In the genomic region with DNA sequence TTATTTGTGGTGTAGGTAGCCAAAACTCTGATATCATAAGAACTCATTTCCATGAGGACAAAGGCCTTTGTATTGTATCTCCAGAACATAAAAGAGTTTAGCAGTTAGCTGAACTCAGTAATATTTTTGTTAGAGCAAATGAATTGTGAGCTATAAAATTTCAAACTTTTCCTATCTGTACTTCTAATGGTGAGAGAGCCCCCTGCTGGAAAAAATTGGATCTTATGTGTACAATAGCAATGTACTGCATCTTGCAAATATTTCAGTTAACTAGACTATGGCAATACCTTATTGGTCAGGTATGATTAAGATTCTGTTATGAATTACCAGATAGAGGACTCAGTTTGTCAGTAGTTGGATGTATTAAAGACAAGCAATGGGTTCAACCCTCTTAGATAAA, we compare ENCODE assay signal across 9 mouse cellular contexts. TPM values are rescaled to one million over a fixed set of nuclear protein-coding genes. Genes with fewer than 3 reads are reported as not detected.
DNase-seq lines count a peak whose midpoint lies in the region; ATAC-seq and TF ChIP-seq lines count a peak whose summit lies in the region.
"Had no signal": no experiment of that assay in that cellular context is flagged by ENCODE, and none has a peak within 500 bp of the region (broad histone marks: within the 10 kb centered on the region; RNA-seq: fewer than 3 reads in every experiment).

No protein-coding gene starts in this region.

- no peaks in the 10 kb centered on the region for H3K36me3 ChIP-seq in midbrain, embryonic 11.5 days (ENCODE audit: control insufficient read depth, insufficient read depth, low read length)
- H3K36me3 ChIP-seq in midbrain, embryonic 15.5 days (replicated peaks): no peaks in the 10 kb centered on the region
- H3K36me3 ChIP-seq: hindbrain, embryonic 15.5 days had no signal

- ATAC-seq in frontal cortex, adult (ENCODE audit: low TSS enrichment): peak; percentile 88
- no peak for ATAC-seq in midbrain, embryonic 11.5 days (ENCODE audit: low FRiP score)
- ATAC-seq in midbrain, embryonic 15.5 days (replicated peaks): no peak
- ATAC-seq in Patski: peak; percentile 26

- CTCF ChIA-PET in Patski (lab: Charles Lee): interaction anchor here (0.6 to 7.7 kb wide), 19 partner anchors 11 to 315 kb away, joined by 3 to 99 read pairs (median 4); no protein-coding TSS in a partner anchor

- POLR2A ChIA-PET in Patski (lab: Charles Lee): interaction anchor here (0.5 to 0.6 kb wide), 2 partner anchors 186 to 1373 kb away, joined by 3 to 4 read pairs; no protein-coding TSS in a partner anchor

- no peak overlapping the region for H3K9ac ChIP-seq in midbrain, embryonic 11.5 days (ENCODE audit: low read length)
- no peak overlapping the region for H3K9ac ChIP-seq in midbrain, embryonic 15.5 days
- H3K9ac ChIP-seq: hindbrain, embryonic 15.5 days had no signal

- no peak for DNase-seq in frontal cortex, postnatal 14 days (ENCODE audit: low spot score in 2 of 2)
- peak; percentile 88 for DNase-seq in midbrain, embryonic 11.5 days (ENCODE audit: low spot score, missing footprints)
- DNase-seq in Patski (ENCODE audit: low read depth, low spot score): no peak
- peak; percentile 32 for DNase-seq in heart, postnatal 4 days
- peak; percentile 32 for DNase-seq in mesoderm, embryonic 11.5 days (ENCODE audit: low read depth, low spot score)
- no peak for DNase-seq in urinary bladder, postnatal 10 days (ENCODE audit: low spot score)

- no peaks in the 10 kb centered on the region for H3K4me1 ChIP-seq in midbrain, embryonic 11.5 days (ENCODE audit: control insufficient read depth, insufficient read depth, low read length)
- no peaks in the 10 kb centered on the region for H3K4me1 ChIP-seq in midbrain, embryonic 15.5 days
- H3K4me1 ChIP-seq: hindbrain, embryonic 15.5 days had no signal

- H3K27ac ChIP-seq in midbrain, embryonic 11.5 days (ENCODE audit: low read depth, low read length): no peak overlapping the region
- H3K27ac ChIP-seq in midbrain, embryonic 15.5 days: no peak overlapping the region
- H3K27ac ChIP-seq: hindbrain, embryonic 15.5 days had no signal

- H3K9me3 ChIP-seq in midbrain, embryonic 11.5 days (ENCODE audit: control insufficient read depth, low read length): no peaks in the 10 kb centered on the region
- no peaks in the 10 kb centered on the region for H3K9me3 ChIP-seq in midbrain, embryonic 15.5 days
- H3K9me3 ChIP-seq: hindbrain, embryonic 15.5 days had no signal

- peak; percentile 52 for TF ChIP-seq CTCF in Patski (IDR thresholded peaks at IDR 0.05)

- no peaks in the 10 kb centered on the region for H3K27me3 ChIP-seq in midbrain, embryonic 11.5 days (ENCODE audit: control insufficient read depth, insufficient read depth, low read length)
- H3K27me3 ChIP-seq in midbrain, embryonic 15.5 days (replicated peaks): no peaks in the 10 kb centered on the region
- H3K27me3 ChIP-seq in Patski: peaks cover 6% of the 10 kb centered on the region
- H3K27me3 ChIP-seq: hindbrain, embryonic 15.5 days had no signal

- no peak overlapping the region for H3K4me2 ChIP-seq in midbrain, embryonic 11.5 days
- no peak overlapping the region for H3K4me2 ChIP-seq in midbrain, embryonic 15.5 days
- H3K4me2 ChIP-seq: hindbrain, embryonic 15.5 days had no signal

- in situ Hi-C loops in Patski (cut with MboI; ENCODE audit: low pct_unique_long_range_greater_than_20kb): loop anchor here (5.0 to 10.0 kb wide), 2 partner anchors 183 to 315 kb away; no protein-coding TSS in a partner anchor

- H3K4me3 ChIP-seq in midbrain, embryonic 11.5 days (ENCODE audit: low read depth, low read length): no peak overlapping the region
- no peak overlapping the region for H3K4me3 ChIP-seq in midbrain, embryonic 15.5 days
- H3K4me3 ChIP-seq: hindbrain, embryonic 15.5 days had no signal

RNA-seq across cellular contexts. Expression of a gene that starts 28.1 kb away (rescaled TPM):
- polyA plus RNA-seq in midbrain, embryonic 11.5 days (2014; fragmentation: Nextera tagmentation; extraction: Ambion mirVana): 149 and 169 TPM in 2 replicates
- 207 and 212 TPM in 2 replicates for polyA plus RNA-seq in midbrain, embryonic 15.5 days (2015; fragmentation: Nextera tagmentation; extraction: Ambion mirVana)
- 174 TPM for polyA plus RNA-seq in Patski (2021)
- 10 to 100 TPM; 80.0 to 83.2 TPM for total RNA-seq in heart, postnatal 4 days (2021)

Comparison
In these comparisons a context has a peak if more than half of its experiments do, and no peak if none do; other contexts are left out.
1. ATAC-seq: peak in frontal cortex, adult (single experiment) and Patski (single experiment); none in midbrain, embryonic 11.5 days (single experiment) and midbrain, embryonic 15.5 days (single experiment).
2. DNase-seq: peak in midbrain, embryonic 11.5 days (single experiment), heart, postnatal 4 days (single experiment) and mesoderm, embryonic 11.5 days (single experiment); none in frontal cortex, postnatal 14 days (0 of 2), Patski (single experiment) and urinary bladder, postnatal 10 days (single experiment).